Mouse (Mus musculus) midbrain, embryonic 16.5 days (tissue): ENCODE results near the gene Fam83g. TPM values are rescaled to one million over a fixed set of nuclear protein-coding genes. Genes with fewer than 3 reads are reported as not detected.

Source experiments
- ATAC-seq: fragments of 200-750 bp; cut with Nextera tagmentation; 2 replicates; pipeline ENCODE4 v1.8.0; 2017; ENCODE audit warnings: moderate TSS enrichment
- H3K27ac ChIP-seq: fragments of 300-500 bp; sonication (generic); 2 replicates; pipeline ENCODE4 v1.5.1; 2014; ENCODE audit warnings: mild to moderate bottlenecking, low read length, mixed read lengths
- H3K27me3 ChIP-seq: fragments of 300-500 bp; sonication (generic); 2 replicates; pipeline ENCODE4 v1.6.1; 2014; ENCODE audit warnings: low read depth, low read length, mixed read lengths; ENCODE audit not compliant: control insufficient read depth, insufficient read depth
- H3K36me3 ChIP-seq: fragments of 300-500 bp; sonication (generic); 2 replicates; pipeline ENCODE4 v1.6.1; 2014; ENCODE audit warnings: mild to moderate bottlenecking, low read length, moderate library complexity, mixed read lengths; ENCODE audit not compliant: control insufficient read depth, insufficient read depth
- H3K4me1 ChIP-seq: fragments of 300-500 bp; sonication (generic); 2 replicates; pipeline ENCODE4 v1.6.1; 2014; ENCODE audit warnings: mild to moderate bottlenecking, low read length, mixed read lengths; ENCODE audit not compliant: control insufficient read depth, insufficient read depth
- H3K4me2 ChIP-seq: fragments of 300-500 bp; sonication (generic); 2 replicates; pipeline ENCODE4 v1.6.1; 2014; ENCODE audit warnings: mild to moderate bottlenecking, low read length, mixed read lengths
- H3K4me3 ChIP-seq: fragments of 300-500 bp; sonication (generic); 2 replicates; pipeline ENCODE4 v1.5.1; 2014; ENCODE audit warnings: low read depth, mild to moderate bottlenecking, low read length, moderate library complexity, mixed read lengths
- H3K9ac ChIP-seq: fragments of 300-500 bp; sonication (generic); 2 replicates; pipeline ENCODE4 v1.6.1; 2014; ENCODE audit warnings: low read depth, low read length, mixed read lengths
- H3K9me3 ChIP-seq: fragments of 300-500 bp; sonication (generic); replicated peaks from 2 replicates; pipeline ENCODE4 v1.6.1; 2014; ENCODE audit warnings: mild to moderate bottlenecking, low read length, mixed read lengths; ENCODE audit not compliant: control insufficient read depth, poor library complexity, severe bottlenecking
- WGBS: fragments of 180-500 bp; shearing (Covaris S2); extraction: QIAGEN DNeasy Blood & Tissue Kit; methylation state at CpG from one replicate; pipeline ENCODE4 v1.1.7; 2014; 5-methylcytosine and 5-hydroxymethylcytosine counted together
- polyA plus RNA-seq: library from polyadenylated mRNA; unstranded; fragments of >200 nt; fragmentation: Nextera tagmentation; extraction: Ambion mirVana; gene quantifications from 2 replicates; pipeline ENCODE4 v1.2.1, GENCODE M21; 2015

Gene Fam83g
- polyA plus RNA-seq, 1 experiment from 2014 or later, result 0.26 TPM

DNA sequence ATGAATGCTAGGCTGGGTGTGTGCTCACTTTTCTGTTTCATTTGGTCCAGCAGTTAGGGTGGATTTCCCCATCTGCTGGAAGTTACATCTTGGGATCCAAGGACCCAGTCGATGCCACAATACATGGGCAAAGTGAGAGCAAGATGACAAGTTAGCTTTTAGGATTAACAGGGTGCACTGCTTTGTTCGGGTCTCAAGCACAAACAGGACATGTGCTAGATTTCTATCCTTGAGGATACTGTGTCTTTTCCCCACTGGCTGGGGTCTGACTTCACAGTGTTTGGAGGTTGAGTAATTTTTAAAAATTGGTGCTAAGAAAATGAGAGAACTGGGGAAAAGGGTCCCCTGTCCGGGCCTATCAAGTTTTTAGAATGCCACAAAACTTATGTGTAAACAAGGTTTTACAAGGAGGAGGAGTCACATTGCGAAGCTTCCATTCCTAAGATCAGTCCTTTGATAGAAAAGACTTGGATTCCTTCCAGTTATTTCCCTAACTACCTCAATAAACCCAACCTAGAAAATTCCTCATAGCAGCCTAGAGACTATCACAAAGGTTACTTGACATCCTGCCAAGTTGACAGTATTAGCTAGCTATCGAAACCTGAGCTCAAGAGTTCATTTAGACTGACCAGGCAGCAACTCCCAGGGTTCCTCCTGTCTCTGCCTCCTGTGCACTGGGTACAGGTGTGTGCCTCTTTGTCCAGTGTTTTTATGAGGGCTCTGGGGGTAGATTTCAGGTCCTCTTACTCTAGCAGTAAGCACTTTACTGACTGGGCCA, 40.5 kb upstream of the Fam83g start:
- Histone ChIP-seq H3K4me3 (no peak overlapping the region), H3K27me3 (no peaks in the 10 kb centered on the region), H3K4me2 (no peak overlapping the region), H3K9ac (no peak overlapping the region), H3K27ac (no peak overlapping the region), H3K36me3 (no peaks in the 10 kb centered on the region), H3K4me1 (no peaks in the 10 kb centered on the region), H3K9me3 (no peaks in the 10 kb centered on the region)
- 80% methylated on average over 5 of the region's 5 CpGs for WGBS
- ATAC-seq, result no peak

DNA sequence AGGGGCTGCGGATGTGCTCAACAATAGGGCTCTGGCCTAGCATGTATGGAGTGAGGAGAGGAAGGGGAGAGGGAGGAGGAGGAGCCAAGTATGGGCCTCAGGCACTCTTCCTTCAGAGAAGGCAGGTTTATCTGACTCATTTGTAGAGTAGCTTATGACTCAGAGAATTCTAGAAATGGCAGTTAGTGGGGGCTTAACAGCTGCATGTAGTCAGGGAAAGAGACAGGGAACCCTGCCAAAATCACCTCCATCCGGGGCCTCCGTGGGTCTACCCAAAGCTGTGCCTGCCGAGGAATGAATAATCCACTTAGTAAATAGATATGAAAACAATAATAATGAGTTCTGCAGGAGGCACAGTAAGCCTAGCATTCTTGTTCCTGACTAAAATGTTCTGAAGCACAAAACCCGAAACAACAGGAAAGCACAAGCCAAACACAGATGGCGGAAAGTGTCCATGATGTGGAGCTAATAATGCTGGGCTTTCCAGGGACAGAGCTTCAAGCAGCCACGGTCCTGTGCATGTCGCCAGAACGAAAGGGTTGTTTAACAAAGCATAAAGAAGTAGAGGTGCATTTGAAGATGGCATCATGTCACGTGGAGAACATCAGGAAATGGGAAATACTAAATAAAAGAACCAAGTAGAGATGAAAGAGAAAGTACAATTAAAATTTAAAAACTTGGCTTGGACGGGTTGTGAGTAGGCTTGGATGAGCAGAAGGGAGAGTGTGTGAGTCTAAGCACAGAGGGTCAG, 39.1 kb upstream of the Fam83g start:
- no peak overlapping the region for H3K4me3 ChIP-seq
- no peaks in the 10 kb centered on the region for H3K36me3 ChIP-seq
- H3K4me2 ChIP-seq, result no peak overlapping the region
- 66% methylated on average over 11 of the region's 11 CpGs for WGBS
- no peak overlapping the region for H3K9ac ChIP-seq
- ATAC-seq, result no peak
- no peak overlapping the region for H3K27ac ChIP-seq
- H3K27me3 ChIP-seq, result no peaks in the 10 kb centered on the region
- no peaks in the 10 kb centered on the region for H3K9me3 ChIP-seq
- H3K4me1 ChIP-seq, result no peaks in the 10 kb centered on the region

DNA sequence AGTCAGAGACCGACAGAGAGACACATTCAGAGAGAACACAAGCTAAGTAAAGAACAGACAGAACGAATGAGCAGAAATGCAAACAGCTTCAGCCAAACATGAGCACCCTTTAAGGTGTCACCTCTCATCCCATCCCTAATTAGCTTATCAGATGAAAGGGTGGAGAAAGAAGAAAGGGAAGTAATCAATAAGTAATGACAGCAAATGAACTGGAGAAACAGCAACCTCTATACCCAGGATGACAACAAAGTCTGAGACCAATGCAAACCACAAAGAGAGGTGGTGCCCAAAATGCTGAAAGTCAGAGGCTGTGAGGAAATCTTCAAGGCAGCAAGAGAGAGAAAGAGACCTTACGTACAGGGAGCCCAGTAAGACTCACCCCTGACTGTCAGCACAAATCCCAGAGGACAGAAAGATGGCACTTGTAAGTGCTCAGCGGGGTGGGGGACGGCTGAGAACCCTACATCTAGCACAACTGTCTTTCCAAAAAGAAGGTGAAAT, 38.5 kb upstream of the Fam83g start:
- no peak overlapping the region for H3K9ac ChIP-seq
- 76% methylated on average over 5 of the region's 5 CpGs for WGBS
- H3K27me3 ChIP-seq, result no peaks in the 10 kb centered on the region
- H3K4me2 ChIP-seq, result no peak overlapping the region
- ATAC-seq, result no peak
- H3K4me1 ChIP-seq, result no peaks in the 10 kb centered on the region
- no peaks in the 10 kb centered on the region for H3K36me3 ChIP-seq
- H3K27ac ChIP-seq, result no peak overlapping the region
- H3K4me3 ChIP-seq, result no peak overlapping the region
- no peaks in the 10 kb centered on the region for H3K9me3 ChIP-seq

DNA sequence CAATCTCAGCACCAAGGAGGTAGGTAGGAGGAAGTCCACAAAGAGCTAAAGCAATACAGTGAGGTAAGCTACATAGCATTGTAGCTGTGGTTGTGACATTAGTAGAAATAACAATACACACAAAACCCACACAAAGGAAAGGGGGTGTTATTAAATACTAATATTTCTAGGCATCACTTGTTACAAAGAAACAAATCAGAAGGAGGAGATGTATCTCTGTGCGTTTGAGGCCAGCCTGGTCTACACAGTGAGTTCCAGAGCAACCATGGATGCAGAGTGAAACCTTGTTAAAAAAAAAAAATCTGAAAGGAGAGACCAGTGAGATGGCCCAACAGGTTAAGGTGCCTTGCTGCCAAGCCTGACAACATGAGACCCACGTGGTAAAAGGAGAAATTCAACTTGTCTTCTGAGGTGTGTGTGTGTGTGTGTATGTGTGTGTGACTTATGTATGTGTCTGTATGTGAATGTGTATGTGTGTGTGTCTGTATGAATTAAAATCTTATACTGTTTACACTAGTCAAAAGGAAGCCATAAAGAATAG, 37.3 kb upstream of the Fam83g start:
- Histone ChIP-seq H3K27ac (no peak overlapping the region), H3K4me2 (no peak overlapping the region), H3K4me3 (no peak overlapping the region), H3K9me3 (no peaks in the 10 kb centered on the region), H3K9ac (no peak overlapping the region), H3K4me1 (no peaks in the 10 kb centered on the region), H3K36me3 (no peaks in the 10 kb centered on the region), H3K27me3 (no peaks in the 10 kb centered on the region)
- ATAC-seq, result no peak
- 55% methylated on average over 2 of the region's 2 CpGs for WGBS

DNA sequence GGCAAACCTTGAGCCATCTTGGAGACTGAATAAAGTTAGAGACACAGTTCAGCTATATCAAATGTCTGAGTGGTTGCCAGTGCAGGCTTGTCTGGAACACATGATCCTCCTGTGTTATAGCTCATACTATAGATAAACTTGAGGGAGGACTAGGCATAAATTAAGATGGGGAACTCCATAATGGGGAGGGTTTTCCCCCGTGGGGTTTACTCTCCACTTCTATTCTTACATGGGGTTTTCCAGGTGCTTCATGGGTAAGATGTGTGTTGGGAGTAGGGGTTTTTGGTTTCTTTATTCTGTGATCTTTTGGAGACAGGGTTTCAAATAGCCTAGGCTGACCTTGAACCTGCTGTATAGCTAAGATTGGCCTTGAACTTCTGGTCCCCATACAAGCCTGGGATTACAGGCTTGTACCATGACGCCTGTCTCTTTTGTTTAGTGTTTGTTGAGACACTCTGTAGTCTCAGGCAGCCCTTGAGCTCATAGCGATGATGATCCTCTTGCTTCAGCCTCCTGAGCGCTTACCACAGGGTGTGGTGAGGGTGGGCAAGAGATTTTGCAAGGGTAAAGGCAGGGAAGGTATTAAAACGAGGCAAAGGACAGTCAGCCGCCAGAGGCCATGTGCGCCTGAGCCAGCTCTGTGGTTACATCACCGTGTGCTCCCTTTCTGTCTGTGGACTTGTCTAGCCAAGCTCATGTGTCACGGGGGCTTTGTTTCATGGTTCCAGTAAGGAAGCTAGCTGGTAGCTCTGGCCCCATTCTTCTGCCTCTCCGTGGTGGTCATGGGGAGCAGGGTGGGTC, 36.6 kb upstream of the Fam83g start:
- Histone ChIP-seq H3K4me3 (no peak overlapping the region), H3K36me3 (no peaks in the 10 kb centered on the region), H3K9ac (no peak overlapping the region), H3K4me1 (no peaks in the 10 kb centered on the region), H3K4me2 (no peak overlapping the region), H3K27ac (no peak overlapping the region), H3K27me3 (no peaks in the 10 kb centered on the region), H3K9me3 (no peaks in the 10 kb centered on the region)
- ATAC-seq, result no peak
- 69% methylated on average over 10 of the region's 10 CpGs for WGBS

DNA sequence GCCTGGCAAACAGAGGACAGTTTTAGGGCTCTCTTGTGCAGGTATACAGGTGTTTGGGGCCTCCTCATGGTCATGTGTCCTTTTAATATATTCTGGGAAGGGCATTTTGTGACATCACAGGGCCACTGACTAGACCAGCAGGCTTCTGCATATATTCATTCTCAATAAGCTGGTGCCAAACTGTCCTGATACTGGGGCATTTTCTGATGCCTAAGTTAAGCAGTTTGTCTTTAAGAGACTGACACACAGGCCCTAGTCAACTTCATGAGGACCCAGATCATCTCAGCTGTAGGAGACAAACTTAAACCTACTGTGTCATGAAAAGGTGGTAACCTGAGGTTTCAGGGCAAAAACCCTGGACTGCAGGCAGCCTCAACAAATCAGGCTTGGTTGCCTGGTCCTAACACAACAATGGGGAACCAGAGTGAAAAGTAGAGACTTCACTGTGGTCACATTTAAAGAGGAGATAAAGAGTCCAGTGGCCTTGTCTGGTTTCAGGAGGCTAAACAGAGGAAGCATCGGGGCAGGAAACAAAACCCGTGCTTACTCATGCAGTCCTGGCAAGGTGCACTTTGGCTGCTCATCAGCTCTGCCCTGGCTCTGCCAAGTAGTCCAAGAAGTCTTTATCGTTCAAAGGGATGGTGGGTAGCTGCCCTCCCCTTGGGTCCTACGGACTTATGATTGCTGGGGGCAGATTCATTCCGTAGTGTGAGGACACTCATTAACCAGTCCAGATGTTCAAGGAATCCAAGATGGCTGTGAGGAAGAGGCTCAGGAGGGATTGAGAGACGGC, 35.7 kb upstream of the Fam83g start:
- Histone ChIP-seq H3K27me3 (no peaks in the 10 kb centered on the region), H3K4me3 (no peak overlapping the region), H3K36me3 (no peaks in the 10 kb centered on the region), H3K4me1 (no peaks in the 10 kb centered on the region), H3K9ac (no peak overlapping the region), H3K4me2 (no peak overlapping the region), H3K27ac (no peak overlapping the region), H3K9me3 (no peaks in the 10 kb centered on the region)
- WGBS, result 82% methylated on average over 6 of the region's 6 CpGs
- ATAC-seq, result no peak

DNA sequence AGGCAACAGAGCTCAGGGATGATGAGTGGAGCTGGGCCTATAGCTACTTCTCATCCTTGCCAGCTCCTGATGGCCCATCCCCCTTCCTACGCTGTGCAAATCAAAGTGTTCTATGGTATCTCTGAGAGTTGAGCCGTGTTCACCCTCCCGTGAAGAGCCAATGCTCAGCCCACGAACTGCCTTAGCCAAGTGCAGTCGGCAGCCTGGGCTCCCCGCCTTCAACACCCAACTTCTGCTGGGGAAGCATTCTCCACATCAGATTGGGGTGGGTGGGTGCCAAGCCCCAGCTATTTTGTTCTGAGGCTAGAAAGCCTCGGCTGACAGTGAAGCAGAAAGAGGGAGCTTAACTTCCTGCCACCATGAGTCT, 35.2 kb upstream of the Fam83g start:
- H3K9ac ChIP-seq, result no peak overlapping the region
- H3K4me3 ChIP-seq, result no peak overlapping the region
- 73% methylated on average over 7 of the region's 7 CpGs for WGBS
- ATAC-seq, result no peak
- H3K4me2 ChIP-seq, result no peak overlapping the region
- no peaks in the 10 kb centered on the region for H3K4me1 ChIP-seq
- H3K27me3 ChIP-seq, result no peaks in the 10 kb centered on the region
- no peak overlapping the region for H3K27ac ChIP-seq
- H3K9me3 ChIP-seq, result no peaks in the 10 kb centered on the region
- H3K36me3 ChIP-seq, result no peaks in the 10 kb centered on the region

DNA sequence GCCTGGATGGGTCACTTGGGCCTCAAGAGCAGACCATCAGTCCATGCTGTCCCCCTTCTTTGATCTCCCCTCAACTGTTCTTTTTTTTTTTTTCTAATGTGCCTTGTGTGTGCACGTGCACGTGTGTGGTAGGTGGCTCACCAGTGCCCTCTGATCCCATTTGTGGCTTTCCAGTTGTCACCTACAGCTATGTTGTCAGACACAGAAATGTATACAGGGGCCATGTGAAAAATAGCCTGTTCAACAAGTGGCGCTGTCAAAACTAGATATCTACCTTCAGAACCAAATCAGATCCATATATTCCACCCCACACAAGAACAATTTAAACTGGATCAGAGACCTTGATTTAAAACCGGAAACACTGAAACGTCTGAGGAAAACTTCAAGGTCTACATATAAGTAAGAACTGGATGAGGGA, 34.7 kb upstream of the Fam83g start:
- H3K4me1 ChIP-seq, result no peaks in the 10 kb centered on the region
- no peak for ATAC-seq
- H3K9me3 ChIP-seq, result no peaks in the 10 kb centered on the region
- no peak overlapping the region for H3K4me3 ChIP-seq
- H3K4me2 ChIP-seq, result no peak overlapping the region
- no peaks in the 10 kb centered on the region for H3K36me3 ChIP-seq
- no peak overlapping the region for H3K9ac ChIP-seq
- no peaks in the 10 kb centered on the region for H3K27me3 ChIP-seq
- WGBS, result 96% methylated on average over 5 of the region's 5 CpGs
- no peak overlapping the region for H3K27ac ChIP-seq
